Mouse (Mus musculus) kidney, postnatal 25 days (tissue): ENCODE results near the gene Fam227a.

ENCODE experiments used
- DNase-seq, 2 experiments: peaks; one replicate each; pipeline ENCODE4 v3.0.0; 2021; ENCODE audit warnings: mixed read lengths in 2 of 2

Gene Fam227a

GRCm38 (mm10) chr15:79615501-79615900 is 43.3 kb downstream of the Fam227a start:
- no peak for DNase-seq

- DNase-seq: no peak
These were observed 49.5 kb downstream of the Fam227a start for GRCm38 (mm10) chr15:79609226-79609625.

GRCm38 (mm10) chr15:79608214-79608613 is 50.5 kb downstream of the Fam227a start:
- no peak for DNase-seq

- DNase-seq: peak in 1 of 2 experiments; percentile 14
These were observed 51.0 kb downstream of the Fam227a start for GRCm38 (mm10) chr15:79607757-79608156.

- DNase-seq: no peak
These were observed 52.6 kb downstream of the Fam227a start for GRCm38 (mm10) chr15:79606161-79606560.

GRCm38 (mm10) chr15:79604990-79605665 is 53.6 kb downstream of the Fam227a start, which contains the start of gene Dmc1:
Dmc1 (minus strand) TSS chr15:79605109.
- DNase-seq: peak; percentile 50 to 56

GRCm38 (mm10) chr15:79600176-79600575 is 58.6 kb downstream of the Fam227a start:
- no peak for DNase-seq

- DNase-seq: no peak
These were observed 60.0 kb downstream of the Fam227a start for GRCm38 (mm10) chr15:79598715-79599114.

GRCm38 (mm10) chr15:79581581-79581980 is 77.2 kb downstream of the Fam227a start:
- DNase-seq: no peak

- no peak for DNase-seq
These were observed 80.9 kb downstream of the Fam227a start for GRCm38 (mm10) chr15:79577671-79578426.

GRCm38 (mm10) chr15:79576947-79577346 is 81.8 kb downstream of the Fam227a start:
- DNase-seq: no peak

GRCm38 (mm10) chr15:79575543-79576222 is 83.1 kb downstream of the Fam227a start:
- no peak for DNase-seq

- no peak for DNase-seq
These were observed 96.3 kb downstream of the Fam227a start for GRCm38 (mm10) chr15:79562417-79562816.

- no peak for DNase-seq
These were observed 99.1 kb downstream of the Fam227a start for GRCm38 (mm10) chr15:79559649-79560048.
